Mouse (Mus musculus): Measurements from ENCODE around the gene Uba1y. TPM values are rescaled to one million over a fixed set of nuclear protein-coding genes. Genes with fewer than 3 reads are reported as not detected.
"Not testable (repeated sequence)": the region's sequence is repeated elsewhere in the genome, so short reads cannot be mapped to it uniquely, and the experiment has no call there.

Gene Uba1y
- polyA plus RNA-seq (2015; fragmentation: Nextera tagmentation; extraction: Ambion mirVana): 0.14 TPM in 1 of 2 replicates, not detected in the other

DNA sequence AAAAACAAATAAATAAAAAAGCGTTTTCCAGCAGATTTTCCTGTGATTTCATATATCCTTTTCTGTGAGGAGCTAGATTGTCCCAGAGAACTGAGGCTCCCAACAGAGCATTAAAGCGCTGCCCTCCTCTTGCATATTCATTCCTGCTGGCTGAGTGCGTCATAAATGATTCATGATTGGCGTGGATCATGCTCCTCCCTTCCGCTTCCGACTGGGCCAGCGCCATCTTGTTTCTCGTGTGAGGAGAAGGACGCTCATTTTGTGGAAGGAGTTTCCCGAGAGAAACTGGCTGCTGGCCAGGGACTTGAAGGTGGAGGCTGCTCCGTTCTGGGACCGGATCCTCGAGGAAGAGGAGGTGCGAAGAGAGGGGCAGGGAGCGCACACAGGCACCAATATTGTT, at the start of gene Uba1y:
Gene Uba1y (plus strand): TSS at position 254 of the 400 bp plus-strand sequence.
- whole genome bisulfite sequencing: 93% methylated on average over 10 of the region's 15 CpGs
- no peaks in the 10 kb centered on the region for H3K36me3 ChIP-seq
- ATAC-seq (ENCODE audit: low FRiP score): no peak

DNA sequence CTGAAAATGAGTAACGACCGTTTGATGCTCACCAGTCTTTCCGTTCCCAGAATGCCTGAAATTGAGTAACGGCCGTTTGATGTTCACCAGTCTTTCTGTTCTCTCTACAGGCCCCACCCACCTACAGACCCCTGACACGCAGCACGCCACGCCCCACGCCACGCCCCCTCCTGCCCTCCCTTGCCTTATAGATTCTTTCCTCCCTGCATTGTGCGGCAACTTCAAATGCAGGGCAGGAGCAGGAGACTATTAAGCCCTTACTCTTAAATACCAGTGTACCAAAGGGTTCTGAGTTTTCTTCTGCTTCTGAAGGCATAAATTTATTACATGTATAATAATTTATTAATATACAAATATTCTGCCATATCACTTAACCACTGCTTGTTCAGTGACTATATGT, 21.1 kb upstream of the Uba1y start, which contains the start of gene Zfy1:
Gene Zfy1 (minus strand): TSS at position 101 of the 400 bp plus-strand sequence.
- H3K27ac ChIP-seq (replicated peaks); H3K4me2 ChIP-seq; H3K4me3 ChIP-seq (replicated peaks); ATAC-seq (ENCODE audit: low FRiP score); H3K4me1 ChIP-seq; H3K9ac ChIP-seq (replicated peaks); H3K27me3 ChIP-seq (replicated peaks); H3K9me3 ChIP-seq (replicated peaks); H3K36me3 ChIP-seq: not testable (repeated sequence)
- WGBS: 90% methylated on average over 5 of the region's 11 CpGs

More for the DNA sequence above, at the start of gene Uba1y:
- Histone ChIP-seq H3K4me2 (no peak within 1 kb of the TSS), H3K27me3 (replicated peaks) (no peaks in the 10 kb centered on the region), H3K4me3 (replicated peaks) (no peak within 1 kb of the TSS), H3K27ac (replicated peaks) (no peak within 1 kb of the TSS), H3K9ac (replicated peaks) (no peak within 1 kb of the TSS), H3K9me3 (replicated peaks) (no peaks in the 10 kb centered on the region), H3K4me1 (no peaks in the 10 kb centered on the region)

DNA sequence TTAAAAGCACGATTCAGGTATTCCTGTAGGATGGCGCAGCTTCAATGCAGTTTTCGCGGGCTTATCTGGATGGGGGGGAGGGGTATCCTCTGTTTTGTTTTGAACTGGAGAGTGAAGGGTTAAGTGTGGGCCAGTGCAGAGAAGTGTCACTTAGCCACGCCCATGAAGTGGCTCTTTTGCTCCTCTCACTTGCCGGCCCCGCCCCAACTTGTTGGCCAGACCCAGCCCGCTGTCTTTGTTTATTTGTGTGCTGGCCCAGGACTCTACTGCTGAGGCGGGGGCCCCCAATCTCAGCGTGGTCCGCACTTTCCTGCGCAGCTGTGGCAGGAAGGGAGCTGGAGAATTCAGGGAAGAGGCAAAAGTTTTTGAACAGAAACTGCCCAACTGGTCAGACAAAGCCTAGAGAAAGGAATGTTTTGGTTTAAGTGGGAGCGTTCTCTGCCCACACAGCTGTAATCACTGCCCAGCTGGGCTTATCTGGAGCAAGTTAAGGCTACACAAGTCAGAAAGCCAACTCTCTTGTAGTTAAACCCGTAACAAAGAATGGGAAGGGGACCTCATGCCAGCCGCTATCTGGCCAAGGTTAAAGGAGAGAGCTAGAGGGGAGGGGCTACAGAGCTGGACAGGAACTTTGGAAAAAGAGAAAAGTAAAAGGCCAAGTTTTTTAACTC, 9.3 kb upstream of the Uba1y start:
- 1% methylated on average over 11 of the region's 15 CpGs for WGBS
- Histone ChIP-seq H3K9ac (replicated peaks) (no peak overlapping the region), H3K4me2 (peak overlapping the region; percentile 41), H3K9me3 (replicated peaks) (no peaks in the 10 kb centered on the region), H3K36me3 (no peaks in the 10 kb centered on the region), H3K4me3 (replicated peaks) (0 out of 2 replicates have a peak overlapping the region, but pooled peaks have one; percentile 10), H3K27me3 (replicated peaks) (no peaks in the 10 kb centered on the region), H3K27ac (replicated peaks) (no peak overlapping the region), H3K4me1 (no peaks in the 10 kb centered on the region)
- ATAC-seq (ENCODE audit: low FRiP score): peak; percentile 74; the same call in 1 of the 2 replicates

DNA sequence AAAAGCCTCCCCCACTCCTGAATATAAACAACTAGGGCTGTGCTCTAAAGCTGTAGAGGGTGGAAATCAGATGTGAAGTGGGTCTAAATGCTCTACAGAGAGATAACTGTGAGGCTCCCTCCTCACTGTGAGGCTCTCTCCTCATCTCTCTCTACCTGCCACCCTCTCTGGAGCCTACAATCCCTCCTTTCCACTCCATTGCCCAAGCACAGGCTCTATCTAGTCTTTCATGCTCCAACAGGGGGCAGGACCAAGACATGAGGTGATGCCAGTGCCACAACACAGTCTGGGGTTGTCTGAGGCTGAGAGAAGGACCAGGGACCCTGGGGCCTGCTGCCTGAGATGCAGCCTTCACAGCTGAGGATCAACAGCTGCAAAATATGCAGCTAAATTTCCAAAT, 54.0 kb downstream of the Uba1y start:
- Histone ChIP-seq H3K27me3 (replicated peaks) (no peaks in the 10 kb centered on the region), H3K9me3 (replicated peaks) (no peaks in the 10 kb centered on the region), H3K4me3 (replicated peaks) (no peak overlapping the region), H3K9ac (replicated peaks) (no peak overlapping the region), H3K4me1 (no peaks in the 10 kb centered on the region), H3K4me2 (no peak overlapping the region), H3K36me3 (no peaks in the 10 kb centered on the region), H3K27ac (replicated peaks) (no peak overlapping the region)
- ATAC-seq (ENCODE audit: low FRiP score): peak; percentile 68; the same call in 1 of the 2 replicates

DNA sequence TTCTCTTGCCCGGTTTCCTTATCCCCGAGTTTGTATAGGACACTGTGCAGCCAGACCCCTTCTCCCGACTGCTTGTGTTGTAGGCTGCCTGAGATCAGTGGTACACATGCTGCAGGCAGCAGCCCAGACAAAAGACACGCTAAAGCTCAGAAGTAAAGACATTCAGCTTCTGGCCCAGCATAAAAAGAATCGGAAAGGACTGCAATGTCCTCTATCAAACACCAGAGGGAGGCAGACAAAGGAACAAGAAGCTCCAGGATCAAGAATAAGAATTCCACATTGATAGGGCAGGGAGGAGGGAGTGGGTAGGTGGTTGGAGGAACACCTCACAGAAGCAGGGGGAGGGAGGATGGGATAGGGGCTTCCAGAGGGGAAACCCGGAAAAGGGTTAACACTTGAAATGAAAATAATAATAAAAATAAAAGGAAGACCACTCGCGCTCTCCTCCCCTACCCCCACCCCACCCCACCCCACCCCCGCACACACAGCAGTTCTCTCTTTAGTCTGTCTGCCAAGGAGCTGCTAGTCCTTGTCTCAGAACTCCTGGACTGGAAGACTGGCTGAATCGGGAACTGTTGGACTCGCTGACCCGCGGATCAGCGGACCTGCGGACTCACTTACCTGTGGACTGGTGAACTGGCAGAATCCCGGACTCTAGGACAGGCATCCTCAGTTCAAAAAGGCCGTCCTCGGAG, 54.6 kb downstream of the Uba1y start:
- 39% methylated on average over 16 of the region's 18 CpGs for WGBS
- no peak overlapping the region for H3K9ac ChIP-seq (replicated peaks)
- H3K9me3 ChIP-seq (replicated peaks): no peaks in the 10 kb centered on the region
- no peaks in the 10 kb centered on the region for H3K4me1 ChIP-seq
- H3K4me3 ChIP-seq (replicated peaks): no peak overlapping the region
- H3K27ac ChIP-seq (replicated peaks): no peak overlapping the region
- peak overlapping the region; percentile 29; the same call in 1 of the 2 replicates for H3K4me2 ChIP-seq
- H3K36me3 ChIP-seq: no peaks in the 10 kb centered on the region
- H3K27me3 ChIP-seq (replicated peaks): no peaks in the 10 kb centered on the region
- peak; percentile 84 for ATAC-seq (ENCODE audit: low FRiP score)

Other genes with a start within 250 kb of the Uba1y start
- gene Zfy1, start 21.2 kb upstream of the Uba1y start, polyA plus RNA-seq (2015; fragmentation: Nextera tagmentation; extraction: Ambion mirVana): not detected in 2 replicates
- 7.0 and 8.9 TPM in 2 replicates for gene Kdm5d, start 79.1 kb downstream of the Uba1y start, polyA plus RNA-seq (2015; fragmentation: Nextera tagmentation; extraction: Ambion mirVana)
- 34.0 and 52.6 TPM in 2 replicates for gene Eif2s3y, start 191.9 kb downstream of the Uba1y start, polyA plus RNA-seq (2015; fragmentation: Nextera tagmentation; extraction: Ambion mirVana)